Mouse (Mus musculus) MEL (cell line): ENCODE measurements around the gene Ghr. TPM values are rescaled to one million over a fixed set of nuclear protein-coding genes. Genes with fewer than 3 reads are reported as not detected.

Source experiments
- DNase-seq: peaks from one replicate; pipeline ENCODE4 v3.0.0; 2011; ENCODE audit warnings: low read depth, low spot score
- H3K27ac ChIP-seq: 2 replicates; pipeline ENCODE4 v1.5.1; 2012; ENCODE audit warnings: low read depth, mild to moderate bottlenecking, control low read depth, low read length, moderate library complexity; ENCODE audit not compliant: control insufficient read depth
- H3K27me3 ChIP-seq, 2 experiments: fragments of 150-350 bp in 1 of 2; sonication (generic) in 1 of 2; 2 replicates each; pipeline ENCODE4 v1.6.1; 2012; ENCODE audit warnings: low read length in 2 of 2, mild to moderate bottlenecking in 2 of 2, improper control_type of control experiment in 1 of 2, moderate library complexity in 1 of 2; ENCODE audit not compliant: insufficient read depth in 2 of 2, control insufficient read depth in 1 of 2
- H3K36me3 ChIP-seq, 2 experiments: 2 replicates each; pipeline ENCODE4 v1.6.1; 2012 to 2014; ENCODE audit warnings: low read length in 2 of 2, improper control_type of control experiment in 1 of 2, inconsistent platforms in 1 of 2, mild to moderate bottlenecking in 1 of 2; ENCODE audit not compliant: insufficient read depth in 2 of 2, control insufficient read depth in 1 of 2
- H3K4me1 ChIP-seq, 2 experiments: fragments of 150-350 bp in 1 of 2; sonication (generic) in 1 of 2; 2 replicates each; pipeline ENCODE4 v1.6.1; 2012; ENCODE audit warnings: low read length in 2 of 2, improper control_type of control experiment in 1 of 2, mild to moderate bottlenecking in 1 of 2; ENCODE audit not compliant: insufficient read depth in 2 of 2, control insufficient read depth in 1 of 2
- H3K4me3 ChIP-seq, 2 experiments: fragments of 150-350 bp in 1 of 2; sonication (generic) in 1 of 2; 2 replicates each; pipeline ENCODE4 v1.5.1; 2012; ENCODE audit warnings: low read depth in 2 of 2, low read length in 2 of 2, mild to moderate bottlenecking in 2 of 2, moderate library complexity in 2 of 2, control low read depth in 1 of 2, improper control_type of control experiment in 1 of 2; ENCODE audit not compliant: control insufficient read depth in 1 of 2, insufficient read depth in 1 of 2
- H3K79me2 ChIP-seq: 2 replicates; pipeline ENCODE4 v1.6.1; 2012; ENCODE audit warnings: mild to moderate bottlenecking, low read length, moderate library complexity; ENCODE audit not compliant: control insufficient read depth, poor library complexity, insufficient read depth
- H3K9ac ChIP-seq: 2 replicates; pipeline ENCODE4 v1.6.1; 2012; ENCODE audit warnings: low read depth, mild to moderate bottlenecking, control low read depth, low read length, moderate library complexity; ENCODE audit not compliant: control insufficient read depth, poor library complexity, severe bottlenecking
- H3K9me3 ChIP-seq: fragments of 150-350 bp; sonication (generic); replicated peaks from 2 replicates; pipeline ENCODE4 v1.6.1; 2012; ENCODE audit warnings: mild to moderate bottlenecking, low read length, improper control_type of control experiment, moderate library complexity; ENCODE audit not compliant: insufficient read depth
- BHLHE40 ChIP-seq: IDR thresholded peaks from 2 replicates; pipeline ENCODE4 v1.6.1; 2012; ENCODE audit warnings: low read depth, mild to moderate bottlenecking, inconsistent platforms, low read length, improper control_type of control experiment, borderline replicate concordance
- CHD1 ChIP-seq: IDR thresholded peaks from 2 replicates; pipeline ENCODE4 v1.6.1; 2012; ENCODE audit warnings: low read depth, mild to moderate bottlenecking, inconsistent platforms, low read length, improper control_type of control experiment
- CTCF ChIP-seq, 3 experiments: IDR thresholded peaks in 2 of 3; conservative IDR thresholded peaks in 1 of 3; 2 replicates each; pipeline ENCODE4 v1.5.1; 2011 to 2012; ENCODE audit warnings: low read length in 3 of 3, low read depth in 2 of 3, mild to moderate bottlenecking in 2 of 3, improper control_type of control experiment in 1 of 3, inconsistent platforms in 1 of 3, mixed read lengths in 1 of 3, moderate library complexity in 1 of 3; ENCODE audit not compliant: control insufficient read depth in 1 of 3, insufficient read depth in 1 of 3, poor library complexity in 1 of 3, severe bottlenecking in 1 of 3
- E2F4 ChIP-seq: IDR thresholded peaks from 2 replicates; pipeline ENCODE4 v1.6.1; 2011; ENCODE audit warnings: low read depth, low read length, improper control_type of control experiment, borderline replicate concordance
- ELF1 ChIP-seq: IDR thresholded peaks from 2 replicates; pipeline ENCODE4 v1.6.1; 2014; ENCODE audit warnings: low read depth, mild to moderate bottlenecking, inconsistent platforms, low read length, improper control_type of control experiment, moderate library complexity
- EP300 ChIP-seq, 2 experiments: IDR thresholded peaks; 2 replicates each; pipeline ENCODE4 v1.6.1; 2011; ENCODE audit warnings: improper control_type of control experiment in 2 of 2, low read length in 2 of 2, low read depth in 1 of 2, mild to moderate bottlenecking in 1 of 2
- ETS1 ChIP-seq: IDR thresholded peaks from 2 replicates; pipeline ENCODE4 v1.6.1; 2012; ENCODE audit warnings: low read depth, mild to moderate bottlenecking, inconsistent platforms, low read length, improper control_type of control experiment, moderate library complexity
- GABPA ChIP-seq: IDR thresholded peaks from 2 replicates; pipeline ENCODE4 v1.6.1; 2012; ENCODE audit warnings: low read depth, mild to moderate bottlenecking, inconsistent platforms, low read length, improper control_type of control experiment, moderate library complexity
- HCFC1 ChIP-seq: IDR thresholded peaks from 2 replicates; pipeline ENCODE4 v1.6.1; 2012; ENCODE audit warnings: low read depth, mild to moderate bottlenecking, inconsistent platforms, low read length, improper control_type of control experiment, moderate library complexity
- MAFK ChIP-seq: IDR thresholded peaks from 2 replicates; pipeline ENCODE4 v1.6.1; 2011; ENCODE audit warnings: low read depth, mild to moderate bottlenecking, low read length, improper control_type of control experiment, borderline replicate concordance
- MAZ ChIP-seq: IDR thresholded peaks from 2 replicates; pipeline ENCODE4 v1.6.1; 2012; ENCODE audit warnings: low read depth, mild to moderate bottlenecking, inconsistent platforms, low read length, improper control_type of control experiment
- MEF2A ChIP-seq: IDR thresholded peaks from 2 replicates; pipeline ENCODE4 v1.6.1; 2014; ENCODE audit warnings: low read depth, mild to moderate bottlenecking, inconsistent platforms, low read length, improper control_type of control experiment; ENCODE audit not compliant: poor library complexity, insufficient replicate concordance, severe bottlenecking; ENCODE audit errors: extremely low read depth
- MXI1 ChIP-seq: IDR thresholded peaks from 2 replicates; pipeline ENCODE4 v1.6.1; 2011; ENCODE audit warnings: mild to moderate bottlenecking, low read depth, low read length, improper control_type of control experiment
- MYB ChIP-seq: IDR thresholded peaks from 2 replicates; pipeline ENCODE4 v1.6.1; 2011; ENCODE audit warnings: mild to moderate bottlenecking, low read depth, low read length, improper control_type of control experiment
- MYC ChIP-seq: IDR thresholded peaks from 2 replicates; pipeline ENCODE4 v1.6.1; 2011; ENCODE audit warnings: low read depth, mild to moderate bottlenecking, low read length, improper control_type of control experiment, moderate library complexity
- NELFE ChIP-seq: IDR thresholded peaks from 2 replicates; pipeline ENCODE4 v1.6.1; 2011; ENCODE audit warnings: low read depth, low read length, improper control_type of control experiment
- POLR2A ChIP-seq, 2 experiments: IDR thresholded peaks; 2 replicates each; pipeline ENCODE4 v1.6.1; 2011 to 2012; ENCODE audit warnings: low read length in 2 of 2, mild to moderate bottlenecking in 2 of 2, control low read depth in 1 of 2, improper control_type of control experiment in 1 of 2, low read depth in 1 of 2, moderate library complexity in 1 of 2; ENCODE audit not compliant: control insufficient read depth in 1 of 2, insufficient read depth in 1 of 2, poor library complexity in 1 of 2
- RAD21 ChIP-seq: IDR thresholded peaks from 2 replicates; pipeline ENCODE4 v1.6.1; 2011; ENCODE audit warnings: mild to moderate bottlenecking, low read depth, low read length, improper control_type of control experiment
- SMC3 ChIP-seq: IDR thresholded peaks from 2 replicates; pipeline ENCODE4 v1.6.1; 2011; ENCODE audit warnings: low read depth, low read length, improper control_type of control experiment
- TAL1 ChIP-seq: IDR thresholded peaks from 2 replicates; pipeline ENCODE4 v1.6.1; 2012; ENCODE audit warnings: mild to moderate bottlenecking, inconsistent platforms, low read length, moderate library complexity, mixed read lengths
- TBP ChIP-seq: IDR thresholded peaks from 2 replicates; pipeline ENCODE4 v1.8.0; 2011; ENCODE audit warnings: low read depth, low read length, improper control_type of control experiment
- TCF12 ChIP-seq: IDR thresholded peaks from 2 replicates; pipeline ENCODE4 v1.6.1; 2014; ENCODE audit warnings: low read depth, mild to moderate bottlenecking, inconsistent platforms, low read length, improper control_type of control experiment, moderate library complexity
- USF1 ChIP-seq: IDR thresholded peaks from 2 replicates; pipeline ENCODE4 v1.6.1; 2014; ENCODE audit warnings: low read depth, mild to moderate bottlenecking, inconsistent platforms, low read length, improper control_type of control experiment, moderate library complexity
- ZKSCAN1 ChIP-seq: IDR thresholded peaks from 2 replicates; pipeline ENCODE4 v1.6.1; 2012; ENCODE audit warnings: low read depth, mild to moderate bottlenecking, inconsistent platforms, low read length, improper control_type of control experiment, moderate library complexity
- ZMIZ1 ChIP-seq: IDR thresholded peaks from 2 replicates; pipeline ENCODE4 v1.6.1; 2012; ENCODE audit warnings: low read depth, mild to moderate bottlenecking, inconsistent platforms, low read length, improper control_type of control experiment, moderate library complexity
- polyA plus RNA-seq, 2 experiments: library from polyadenylated mRNA; stranded (reverse) in 1 of 2; unstranded in 1 of 2; fragments of >175 nt in 1 of 2; fragments of >200 nt in 1 of 2; gene quantifications; 2 replicates each; pipeline versions ENCODE4 v1.2.1 to v1.2.4; 2012; ENCODE audit warnings: low replicate concordance in 2 of 2, low read depth in 1 of 2; ENCODE audit not compliant: insufficient read length in 2 of 2, insufficient read depth in 1 of 2, missing spikeins in 1 of 2
- total RNA-seq: library from RNA; depleted of rRNA; stranded (reverse); fragments of 300-350 nt; gene quantifications from 2 replicates; pipeline ENCODE4 v1.2.3, GENCODE M21; 2012

Ghr gene
- total and polyA plus RNA-seq, 3 experiments: 0.07 TPM; not detected in 2

DNA sequence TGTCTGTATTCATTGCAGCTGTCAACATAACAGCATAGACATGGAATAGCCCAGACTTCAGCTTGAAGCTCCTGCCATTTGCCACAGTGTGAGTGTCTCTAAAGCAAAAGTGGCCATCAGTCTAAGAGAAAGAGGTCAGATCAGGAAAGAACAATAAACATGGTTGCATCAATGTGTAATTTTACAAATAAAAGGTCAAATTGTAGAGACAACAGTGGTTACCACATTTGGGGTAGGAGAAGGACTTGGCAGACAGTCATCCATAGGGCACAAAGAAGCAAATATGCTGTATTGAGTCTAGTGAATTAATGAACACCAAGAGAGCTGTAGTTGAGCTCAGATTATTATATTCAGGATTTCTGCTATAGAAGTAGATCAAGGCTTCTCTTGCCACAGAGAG lies 127.7 kb downstream of the Ghr start:
- Histone ChIP-seq H3K4me1 (no peaks in the 10 kb centered on the region), H3K9me3 (no peaks in the 10 kb centered on the region), H3K27me3 (no peaks in the 10 kb centered on the region), H3K79me2 (no peaks in the 10 kb centered on the region), H3K4me3 (no peak overlapping the region), H3K9ac (no peak overlapping the region), H3K27ac (no peak overlapping the region), H3K36me3 (no peaks in the 10 kb centered on the region)
- DNase-seq: no peak
- no peak for TF ChIP-seq MAZ
- TF ChIP-seq ELF1: no peak

DNA sequence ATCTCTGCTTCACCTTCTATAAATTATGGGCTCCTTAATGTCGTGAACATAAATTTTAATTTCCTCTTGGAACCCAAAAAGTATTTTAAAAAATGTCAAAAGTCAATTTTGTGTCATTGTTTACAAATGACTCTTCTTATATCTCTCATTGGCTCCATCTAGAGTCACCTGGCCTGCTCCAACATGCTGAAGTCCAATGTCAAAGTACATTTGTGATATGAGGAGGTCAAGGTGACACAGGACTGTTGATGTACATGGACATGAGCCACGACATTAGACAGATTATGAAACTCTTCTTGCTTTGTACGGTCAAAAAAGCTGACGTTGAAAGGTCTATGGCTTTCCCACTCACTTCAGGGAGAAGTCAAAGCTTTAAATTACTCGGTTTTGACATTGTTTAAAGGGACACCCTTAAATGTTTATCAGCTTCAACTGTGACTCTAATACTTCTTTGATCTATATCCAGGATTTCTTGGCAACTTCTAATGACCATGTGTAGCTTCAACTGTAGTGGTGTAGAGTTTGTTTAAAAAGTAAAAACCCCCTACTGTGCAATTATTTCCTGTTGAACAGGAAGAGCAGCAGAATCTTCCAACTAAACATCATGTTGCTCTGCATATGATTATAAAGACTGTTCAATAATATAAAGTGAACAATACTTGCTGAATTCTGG lies 131.1 kb downstream of the Ghr start:
- no peak for DNase-seq
- Histone ChIP-seq H3K36me3 (no peaks in the 10 kb centered on the region), H3K27me3 (no peaks in the 10 kb centered on the region)

DNA sequence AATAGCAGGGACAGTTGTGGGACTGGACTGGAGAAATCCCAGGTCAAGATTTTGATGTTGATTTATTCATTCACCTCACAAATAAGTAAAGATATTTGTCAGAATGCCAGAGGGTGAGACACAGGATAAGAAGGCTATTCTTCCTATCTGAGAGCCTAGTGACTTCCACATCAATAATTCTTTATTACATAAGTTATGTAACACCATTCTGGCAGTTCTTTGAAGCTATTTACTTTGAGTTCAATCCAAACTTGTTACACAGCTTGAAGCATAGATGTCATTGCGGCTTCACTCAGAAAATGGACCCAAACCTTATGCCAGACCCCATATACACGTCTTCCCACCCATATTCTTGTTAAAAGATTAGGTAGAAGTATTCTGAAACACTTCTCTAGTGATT lies 133.7 kb downstream of the Ghr start:
- Histone ChIP-seq H3K9ac (no peak overlapping the region), H3K27me3 (no peaks in the 10 kb centered on the region), H3K79me2 (no peaks in the 10 kb centered on the region), H3K4me3 (no peak overlapping the region), H3K9me3 (no peaks in the 10 kb centered on the region), H3K4me1 (no peaks in the 10 kb centered on the region), H3K27ac (no peak overlapping the region), H3K36me3 (no peaks in the 10 kb centered on the region)
- no peak for TF ChIP-seq ZMIZ1
- TF ChIP-seq ETS1: no peak
- TF ChIP-seq MAFK: no peak
- TF ChIP-seq ZKSCAN1: no peak
- TF ChIP-seq CHD1: no peak
- no peak for TF ChIP-seq BHLHE40
- no peak for TF ChIP-seq GABPA
- no peak for TF ChIP-seq USF1
- no peak for TF ChIP-seq EP300 (IDR thresholded peaks at IDR 0.05; ENCODE audit: low read depth in 1 of 2, low read length in 2 of 2)
- TF ChIP-seq CTCF (IDR thresholded peaks at IDR 0.05 in 2 of 3, conservative IDR thresholded peaks at IDR 0.05 in 1 of 3; ENCODE audit: control insufficient read depth in 1 of 3, insufficient read depth in 1 of 3, low read depth in 2 of 3, low read length in 3 of 3, poor library complexity in 1 of 3, severe bottlenecking in 1 of 3): no peak
- TF ChIP-seq RAD21: no peak
- no peak for TF ChIP-seq TBP
- no peak for TF ChIP-seq MXI1
- TF ChIP-seq ELF1: no peak
- TF ChIP-seq E2F4: no peak
- TF ChIP-seq HCFC1: no peak
- no peak for TF ChIP-seq MYB
- no peak for DNase-seq

More for the DNA sequence above, 131.1 kb downstream of the Ghr start:
- Histone ChIP-seq H3K9ac (no peak overlapping the region), H3K9me3 (no peaks in the 10 kb centered on the region), H3K27ac (no peak overlapping the region), H3K79me2 (no peaks in the 10 kb centered on the region), H3K4me1 (no peaks in the 10 kb centered on the region), H3K4me3 (no peak overlapping the region)
- TF ChIP-seq MYC (no peak), TCF12 (no peak), MAFK (no peak), E2F4 (no peak), MEF2A (no peak), NELFE (no peak), USF1 (no peak), ETS1 (no peak), ZKSCAN1 (no peak), SMC3 (no peak), POLR2A (IDR thresholded peaks at IDR 0.05; ENCODE audit: control insufficient read depth in 1 of 2, insufficient read depth in 1 of 2, low read depth in 1 of 2, low read length in 2 of 2, poor library complexity in 1 of 2) (no peak), BHLHE40 (no peak), TAL1 (no peak)
